Mouse (Mus musculus) CH12.LX (cell line): ENCODE data around the gene Bcat1. TPM values are rescaled to one million over a fixed set of nuclear protein-coding genes. Genes with fewer than 3 reads are reported as not detected.

Experiments used
- DNase-seq: peaks from one replicate; pipeline ENCODE4 v3.0.0-alpha.2; 2013; ENCODE audit errors: extremely low read depth
- H3K27ac ChIP-seq: 2 replicates; pipeline ENCODE4 v1.5.1; 2012; ENCODE audit warnings: low read depth, mild to moderate bottlenecking, control low read depth, moderate library complexity; ENCODE audit not compliant: insufficient read depth
- H3K27me3 ChIP-seq: replicated peaks from 2 replicates; pipeline ENCODE3; 2012; ENCODE audit warnings: inconsistent platforms
- H3K36me3 ChIP-seq, 2 experiments: replicated peaks in 1 of 2; 2 replicates each; pipeline versions ENCODE3 to v1.6.1; 2012; ENCODE audit warnings: inconsistent platforms in 1 of 2, low read length in 1 of 2, mild to moderate bottlenecking in 1 of 2, mixed read lengths in 1 of 2, moderate library complexity in 1 of 2; ENCODE audit not compliant: control insufficient read depth in 1 of 2, insufficient read depth in 1 of 2
- H3K4me1 ChIP-seq, 2 experiments: 2 replicates each; pipeline ENCODE4 v1.6.1; 2012; ENCODE audit warnings: inconsistent platforms in 1 of 2, moderate library complexity in 1 of 2; ENCODE audit not compliant: insufficient read depth in 2 of 2, control insufficient read depth in 1 of 2
- H3K4me2 ChIP-seq: 2 replicates; pipeline ENCODE4 v1.6.1; 2012; ENCODE audit warnings: low read depth, mild to moderate bottlenecking, control low read depth; ENCODE audit not compliant: poor library complexity, insufficient read depth, severe bottlenecking
- H3K4me3 ChIP-seq, 3 experiments: fragments of 150-350 bp in 1 of 3; sonication (generic) in 1 of 3; replicated peaks in 1 of 3; 2 replicates each; pipeline versions ENCODE3 to v1.5.1; 2011 to 2012; ENCODE audit warnings: low read depth in 2 of 3, low read length in 2 of 3, mild to moderate bottlenecking in 2 of 3, moderate library complexity in 2 of 3, control low read depth in 1 of 3, improper control_type of control experiment in 1 of 3, inconsistent platforms in 1 of 3, mixed read lengths in 1 of 3; ENCODE audit not compliant: poor library complexity in 1 of 3
- H3K79me2 ChIP-seq: replicated peaks from 2 replicates; pipeline ENCODE4 v1.6.1; 2012; ENCODE audit warnings: mild to moderate bottlenecking, moderate library complexity; ENCODE audit not compliant: control insufficient read depth, poor library complexity, insufficient read depth, severe bottlenecking; ENCODE audit errors: extremely low read depth
- H3K9ac ChIP-seq: 2 replicates; pipeline ENCODE4 v1.6.1; 2012; ENCODE audit warnings: low read depth, mild to moderate bottlenecking, control low read depth, moderate library complexity; ENCODE audit not compliant: insufficient read depth
- H3K9me3 ChIP-seq: replicated peaks from 2 replicates; pipeline ENCODE3; 2012; ENCODE audit warnings: low read length, inconsistent platforms, mixed read lengths
- CHD2 ChIP-seq: IDR thresholded peaks from 2 replicates; pipeline ENCODE4 v1.6.1; 2011; ENCODE audit warnings: low read length, improper control_type of control experiment
- CTCF ChIP-seq, 2 experiments: IDR thresholded peaks in 1 of 2; conservative IDR thresholded peaks in 1 of 2; 2 replicates each; pipeline ENCODE4 v1.5.1; 2011 to 2012; ENCODE audit warnings: low read depth in 2 of 2, low read length in 2 of 2, improper control_type of control experiment in 1 of 2, inconsistent platforms in 1 of 2, mild to moderate bottlenecking in 1 of 2, moderate library complexity in 1 of 2
- EP300 ChIP-seq: IDR thresholded peaks from 2 replicates; pipeline ENCODE4 v1.6.1; 2011; ENCODE audit warnings: low read length, improper control_type of control experiment
- GABPA ChIP-seq: IDR thresholded peaks from 2 replicates; pipeline ENCODE4 v1.6.1; 2012; ENCODE audit warnings: low read depth, low read length, improper control_type of control experiment, inconsistent platforms; ENCODE audit not compliant: insufficient replicate concordance
- JUN ChIP-seq: IDR thresholded peaks from 2 replicates; pipeline ENCODE4 v1.6.1; 2011; ENCODE audit warnings: low read depth, mild to moderate bottlenecking, low read length, improper control_type of control experiment, moderate library complexity; ENCODE audit not compliant: insufficient read depth
- JUND ChIP-seq: conservative IDR thresholded peaks from 2 replicates; pipeline ENCODE4 v1.6.1; 2011; ENCODE audit warnings: low read depth, low read length, improper control_type of control experiment
- KAT2A ChIP-seq: IDR thresholded peaks from 2 replicates; pipeline ENCODE4 v1.6.1; 2012; ENCODE audit warnings: low read length, improper control_type of control experiment, inconsistent platforms; ENCODE audit not compliant: insufficient replicate concordance
- MAFK ChIP-seq: IDR thresholded peaks from 2 replicates; pipeline ENCODE4 v1.6.1; 2011; ENCODE audit warnings: low read length, improper control_type of control experiment; ENCODE audit not compliant: insufficient replicate concordance
- MAX ChIP-seq: IDR thresholded peaks from 2 replicates; pipeline ENCODE4 v1.6.1; 2011; ENCODE audit warnings: low read length, improper control_type of control experiment
- MXI1 ChIP-seq: IDR thresholded peaks from 2 replicates; pipeline ENCODE4 v1.6.1; 2011; ENCODE audit warnings: mild to moderate bottlenecking, low read depth, low read length, improper control_type of control experiment
- MYC ChIP-seq: IDR thresholded peaks from 2 replicates; pipeline ENCODE4 v1.6.1; 2011; ENCODE audit warnings: low read depth, mild to moderate bottlenecking, improper control_type of control experiment, low read length
- NELFE ChIP-seq: IDR thresholded peaks from 2 replicates; pipeline ENCODE4 v1.6.1; 2011; ENCODE audit warnings: low read depth, low read length, improper control_type of control experiment
- NRF1 ChIP-seq: IDR thresholded peaks from 2 replicates; pipeline ENCODE4 v1.6.1; 2014; ENCODE audit warnings: low read depth, mild to moderate bottlenecking, inconsistent platforms, low read length, improper control_type of control experiment, moderate library complexity
- PAX5 ChIP-seq: IDR thresholded peaks from 2 replicates; pipeline ENCODE4 v1.6.1; 2012; ENCODE audit warnings: low read length, inconsistent platforms, mixed read lengths
- RAD21 ChIP-seq: IDR thresholded peaks from 2 replicates; pipeline ENCODE4 v1.6.1; 2011; ENCODE audit warnings: low read depth, mild to moderate bottlenecking, low read length, improper control_type of control experiment, moderate library complexity
- SMC3 ChIP-seq: IDR thresholded peaks from 2 replicates; pipeline ENCODE4 v1.6.1; 2011; ENCODE audit warnings: low read depth, low read length, improper control_type of control experiment
- UBTF ChIP-seq: IDR thresholded peaks from 2 replicates; pipeline ENCODE4 v1.6.1; 2012; ENCODE audit warnings: low read depth, mild to moderate bottlenecking, inconsistent platforms, low read length, improper control_type of control experiment, moderate library complexity
- USF2 ChIP-seq: conservative IDR thresholded peaks from 2 replicates; pipeline ENCODE4 v1.6.1; 2011; ENCODE audit warnings: low read depth, low read length, improper control_type of control experiment
- dilution Hi-C: fragments of 300-500 bp; cut with MboI; formaldehyde crosslinking; loops from 2 replicates; pipeline ENCODE4 v1.14.3; 2020; ENCODE audit warnings: low sequenced_read_pairs; ENCODE audit not compliant: extremely low pct_unique_long_range_greater_than_20kb, extremely low pct_ligation_motif_present
- in situ Hi-C: fragments of 300-500 bp; cut with MboI; formaldehyde crosslinking; loops from 3 replicates; pipeline ENCODE4 v1.14.3; 2019; ENCODE audit warnings: low sequenced_read_pairs, low pct_ligation_motif_present, low pct_unique_long_range_greater_than_20kb, mixed read lengths
- polyA plus RNA-seq: library from polyadenylated mRNA; unstranded; fragments of >175 nt; gene quantifications from 2 replicates; pipeline ENCODE4 v1.2.1, GENCODE M21; 2012; ENCODE audit warnings: low read depth; ENCODE audit not compliant: insufficient read length
- total RNA-seq, 2 experiments: library from RNA; depleted of rRNA; stranded (reverse); fragments of 300-350 nt in 1 of 2; fragments of >200 nt in 1 of 2; gene quantifications; 2 replicates each; pipeline ENCODE4 v1.2.3; 2012 to 2014

Gene Bcat1
- total and polyA plus RNA-seq, 3 experiments: 141 to 199 (median 176) TPM

DNA sequence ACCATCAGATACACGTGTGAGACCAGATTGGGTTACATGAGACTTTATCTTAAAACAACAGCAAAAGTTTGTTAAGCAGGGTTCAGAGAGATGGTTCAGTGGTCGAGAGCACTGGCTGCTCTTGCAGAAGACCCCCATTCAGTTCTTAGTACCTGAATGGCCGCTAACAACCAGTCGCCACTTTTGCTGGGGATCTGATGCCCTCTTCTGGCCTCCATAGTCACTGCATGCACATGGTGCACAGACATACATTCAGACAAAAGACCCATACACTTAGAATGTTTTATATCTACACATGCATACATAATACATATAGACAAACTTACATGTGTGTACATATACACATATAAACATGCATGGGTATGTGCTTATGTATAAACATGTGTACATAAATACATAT, 86.8 kb downstream of the Bcat1 start:
- dilution Hi-C loops: no loop called here

DNA sequence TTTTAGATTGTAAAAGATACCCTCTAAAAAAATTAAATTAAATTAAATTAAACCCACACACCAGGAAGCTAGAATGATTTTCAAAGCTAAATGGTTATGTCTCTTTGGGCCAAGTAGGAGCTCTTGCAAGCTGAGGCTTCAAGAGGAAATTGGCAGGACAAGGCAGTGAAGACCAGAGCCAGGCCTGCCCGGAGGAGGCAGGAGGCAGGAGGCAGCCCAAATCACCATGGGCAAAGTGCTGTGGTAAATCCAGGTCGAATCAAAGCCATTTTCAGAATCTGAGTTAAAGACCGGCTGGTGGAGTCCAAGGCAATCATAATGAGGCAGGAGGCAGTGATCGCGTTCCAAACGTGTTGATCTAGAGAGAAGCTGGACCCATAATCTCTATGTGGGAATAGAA, 88.3 kb downstream of the Bcat1 start:
- Histone ChIP-seq H3K4me3 (no peak overlapping the region), H3K9ac (no peak overlapping the region), H3K79me2 (no peaks in the 10 kb centered on the region), H3K27ac (no peak overlapping the region), H3K4me2 (no peak overlapping the region), H3K9me3 (no peaks in the 10 kb centered on the region), H3K27me3 (no peaks in the 10 kb centered on the region), H3K4me1 (peaks cover 0 to 13% of the 10 kb centered on the region in 2 experiments; a peak in 2 of 4 replicates), H3K36me3 (peaks cover 0 to 1% of the 10 kb centered on the region in 2 experiments)
- DNase-seq: no peak
- TF ChIP-seq USF2 (no peak), KAT2A (no peak), CTCF (conservative IDR thresholded peaks at IDR 0.05 in 1 of 2, IDR thresholded peaks at IDR 0.05 in 1 of 2; ENCODE audit: low read depth in 2 of 2, low read length in 2 of 2) (no peak), MYC (no peak), MAX (no peak), UBTF (no peak), EP300 (no peak), CHD2 (no peak), JUND (no peak), MXI1 (no peak), GABPA (no peak), NELFE (no peak), NRF1 (no peak), JUN (no peak), MAFK (no peak)
- in situ Hi-C loops: no loop called here
- dilution Hi-C loops: no loop called here

More for the DNA sequence above, 86.8 kb downstream of the Bcat1 start:
- Histone ChIP-seq H3K79me2 (no peaks in the 10 kb centered on the region), H3K4me3 (no peak overlapping the region), H3K9ac (no peak overlapping the region), H3K4me1 (peaks cover 0 to 13% of the 10 kb centered on the region in 2 experiments; a peak in 2 of 4 replicates)
- in situ Hi-C loops: no loop called here
- TF ChIP-seq CTCF (conservative IDR thresholded peaks at IDR 0.05 in 1 of 2, IDR thresholded peaks at IDR 0.05 in 1 of 2; ENCODE audit: low read depth in 2 of 2, low read length in 2 of 2) (peak in 1 of 2 experiments; percentile 46; a peak in 2 of 4 replicates), SMC3 (peak; percentile 7; the same call in 1 of the 2 replicates), PAX5 (no peak), RAD21 (peak; percentile 29)
- TF ChIP-seq, all 38 proteins: peak for 3
- H3K4me2 ChIP-seq: no peak overlapping the region
- no peak overlapping the region for H3K27ac ChIP-seq
- no peaks in the 10 kb centered on the region for H3K9me3 ChIP-seq
- H3K27me3 ChIP-seq: no peaks in the 10 kb centered on the region
- DNase-seq: no peak
- peaks cover 5 to 12% of the 10 kb centered on the region in 2 experiments for H3K36me3 ChIP-seq
